Mouse (Mus musculus) liver, postnatal 0 days (tissue): ENCODE measurements at regions not wholly inside any gene's neighbourhood (a gene's known extent, or its start where the extent isn't known, plus 50 kb on each side); places are given as distances from the start of the nearest gene placed in this dataset.

Experiments used
- CTCF ChIP-seq: sonication (generic); IDR thresholded peaks from 2 replicates; pipeline ENCODE4 v1.5.1; 2016; ENCODE audit warnings: antibody characterized with exemption, low read depth
- EP300 ChIP-seq: IDR thresholded peaks from 2 replicates; pipeline ENCODE4 v1.6.1; 2016; ENCODE audit warnings: antibody characterized with exemption, low read depth, mild to moderate bottlenecking

GRCm38 (mm10) chr8:90478149-90478548 is 130.0 kb upstream of the Tox3 start:
- no peak for TF ChIP-seq EP300
- no peak for TF ChIP-seq CTCF
